Mouse (Mus musculus) kidney, adult 2 months (tissue): ENCODE measurements at regions not wholly inside any gene's neighbourhood (a gene's known extent, or its start where the extent isn't known, plus 50 kb on each side); places are given as distances from the start of the nearest gene placed in this dataset.

Experiments used
- CTCF ChIP-seq: fragments of 200-500 bp; conservative IDR thresholded peaks from 2 replicates; pipeline ENCODE4 v1.5.1; 2011; ENCODE audit warnings: low read depth, mild to moderate bottlenecking, control low read depth, low read length, moderate library complexity, mixed read lengths; ENCODE audit not compliant: insufficient read depth, insufficient read length
- POLR2A ChIP-seq: fragments of 200-500 bp; IDR thresholded peaks from one replicate; pipeline ENCODE4 v1.6.1; 2011; ENCODE audit warnings: low read depth, low read length, control low read depth

DNA sequence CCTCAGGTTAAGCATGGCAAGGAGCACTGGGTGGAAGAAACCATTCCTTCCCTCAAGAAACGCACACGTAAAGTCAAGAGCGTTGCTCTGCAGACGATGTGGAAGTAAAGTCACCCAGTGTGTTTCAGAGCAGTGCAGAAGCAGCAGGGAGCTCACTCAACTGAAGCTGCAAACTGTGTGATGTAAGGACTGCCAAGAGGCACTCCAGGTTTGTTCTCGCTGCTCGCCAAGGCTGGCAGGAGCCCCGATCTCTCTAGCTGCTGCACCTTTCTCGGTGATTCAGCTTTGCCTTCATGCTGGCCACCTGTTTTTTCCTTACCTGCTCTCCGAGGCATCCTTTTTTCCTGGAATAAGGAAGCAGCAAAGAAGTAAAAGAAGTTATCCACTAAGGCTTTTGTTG lies 439.5 kb upstream of the Gm765 start:
- TF ChIP-seq CTCF (no peak), POLR2A (no peak)
